Mouse (Mus musculus): ENCODE data around the gene Slc35e1.
A peak's percentile ranks its signal among the peaks of the same experiment; 100 is the strongest.

Gene Slc35e1

GRCm38 (mm10) chr8:72485456-72486199 is 6.8 kb downstream of the Slc35e1 start:
- no peak for DNase-seq

- DNase-seq, result peak; percentile 96
Observed at GRCm38 (mm10) chr8:72474826-72475546, 17.4 kb downstream of the Slc35e1 start, which contains the start of gene Cherp. TSS of gene Cherp (minus strand) at chr8:72475226.

- no peak for DNase-seq
Observed at GRCm38 (mm10) chr8:72470684-72471083, 21.7 kb downstream of the Slc35e1 start.

GRCm38 (mm10) chr8:72469984-72470383 is 22.4 kb downstream of the Slc35e1 start:
- no peak for DNase-seq

- no peak for DNase-seq
Observed at GRCm38 (mm10) chr8:72469243-72469642, 23.2 kb downstream of the Slc35e1 start.

- no peak for DNase-seq
Observed at GRCm38 (mm10) chr8:72464211-72464610, 28.2 kb downstream of the Slc35e1 start.

- no peak for DNase-seq
Observed at GRCm38 (mm10) chr8:72459881-72460533, 32.4 kb downstream of the Slc35e1 start.

- no peak for DNase-seq
Observed at GRCm38 (mm10) chr8:72458457-72458856, 34.0 kb downstream of the Slc35e1 start.

- DNase-seq, result no peak
Observed at GRCm38 (mm10) chr8:72457806-72458205, 34.6 kb downstream of the Slc35e1 start.

- no peak for DNase-seq
Observed at GRCm38 (mm10) chr8:72455317-72455716, 37.1 kb downstream of the Slc35e1 start.

GRCm38 (mm10) chr8:72453904-72454303 is 38.5 kb downstream of the Slc35e1 start:
- no peak for DNase-seq

- DNase-seq, result no peak
Observed at GRCm38 (mm10) chr8:72451516-72451915, 40.9 kb downstream of the Slc35e1 start.

GRCm38 (mm10) chr8:72445071-72445470 is 47.3 kb downstream of the Slc35e1 start:
- no peak for DNase-seq

GRCm38 (mm10) chr8:72443994-72444350 is 48.4 kb downstream of the Slc35e1 start:
- no peak for DNase-seq

GRCm38 (mm10) chr8:72443338-72443993 is 48.9 kb downstream of the Slc35e1 start, which contains the start of the genes Calr3 and 1700030K09Rik:
TSS of gene Calr3 (minus strand) at chr8:72443870.
TSS of gene 1700030K09Rik (plus strand) at chr8:72443880.
- peak; percentile 99 for DNase-seq

GRCm38 (mm10) chr8:72438248-72439015 is 54.0 kb downstream of the Slc35e1 start:
- DNase-seq, result no peak

- no peak for DNase-seq
Observed at GRCm38 (mm10) chr8:72434952-72435351, 57.5 kb downstream of the Slc35e1 start.
